In the genomic region with DNA sequence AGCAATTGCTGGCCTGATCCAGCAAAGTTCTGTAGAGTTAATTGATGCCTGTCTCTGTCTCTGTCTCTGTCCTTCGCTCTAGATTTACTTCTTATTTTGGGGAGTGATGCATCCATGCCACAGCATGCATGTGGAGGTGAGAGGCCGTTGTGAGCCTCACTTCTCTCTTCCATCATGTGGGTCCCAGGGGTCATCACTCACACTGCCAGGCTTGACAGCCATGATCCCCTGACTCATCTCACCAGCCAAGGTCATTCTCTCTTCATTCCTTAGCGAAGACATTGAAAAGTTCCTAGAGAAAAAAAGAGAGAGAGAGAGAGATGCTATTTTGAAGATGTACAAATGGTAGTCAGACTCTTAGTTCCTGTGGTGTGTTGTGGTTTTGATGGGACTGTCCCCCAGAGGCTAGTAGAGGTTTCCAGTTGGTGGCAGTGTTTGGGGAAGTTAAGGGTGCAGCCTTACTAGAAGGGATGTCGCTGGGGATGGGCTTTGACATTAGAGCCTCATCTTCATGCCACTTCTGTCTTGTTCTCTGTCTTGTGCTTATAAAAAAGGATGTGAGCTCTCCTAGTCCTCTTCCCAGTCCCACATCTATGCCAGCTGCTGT, we compare ENCODE assay signal across 14 mouse cellular contexts.
DNase-seq lines count a peak whose midpoint lies in the region; ATAC-seq lines count a peak whose summit lies in the region.
"Had no signal": no experiment of that assay in that cellular context is flagged by ENCODE, and none has a peak within 500 bp of the region (broad histone marks: within the 10 kb centered on the region; RNA-seq: fewer than 3 reads in every experiment).

No protein-coding gene starts in this region.

- H3K9ac ChIP-seq in heart, embryonic 15.5 days, result no peak overlapping the region

- 0 out of 2 replicates have a peak, but pooled peaks cover 5% of the 10 kb centered on the region for H3K36me3 ChIP-seq in heart, embryonic 15.5 days

- no peaks in the 10 kb centered on the region for H3K27me3 ChIP-seq in heart, embryonic 15.5 days

- WGBS in heart, embryonic 15.5 days, result 75% methylated on average over 4 of the region's 4 CpGs

- ATAC-seq in heart, embryonic 15.5 days (replicated peaks; ENCODE audit: insufficient number of reproducible peaks, insufficient read depth, low FRiP score, low read depth), result no peak
- peak; percentile 84 for ATAC-seq in monocyte, adult 5-6 weeks (replicated peaks; ENCODE audit: insufficient number of reproducible peaks, low FRiP score, low TSS enrichment, poor library complexity, severe bottlenecking)
- ATAC-seq: intestine, postnatal 0 days had no signal

- peak overlapping the region; percentile 5; the same call in 1 of the 2 replicates for H3K27ac ChIP-seq in heart, embryonic 15.5 days
- H3K27ac ChIP-seq: embryonic facial prominence, embryonic 10.5 days; forebrain, embryonic 10.5 days had no signal

- no peaks in the 10 kb centered on the region for H3K9me3 ChIP-seq in heart, embryonic 15.5 days (replicated peaks)
- H3K9me3 ChIP-seq: embryonic facial prominence, embryonic 10.5 days; forebrain, embryonic 10.5 days had no signal

- DNase-seq in heart, postnatal 4 days, result no peak
- DNase-seq in B cell, adult 2 months, result peak; percentile 59 to 60
- peak; percentile 25 for DNase-seq in brain, adult 2 months (ENCODE audit: low read depth, low spot score)
- DNase-seq in adipocyte (ENCODE audit: low spot score), result no peak
- no peak for DNase-seq in cerebellum, postnatal 14 days
- DNase-seq in thymus, postnatal 0 days (ENCODE audit: low spot score), result no peak
- DNase-seq: gastrocnemius, postnatal 10 days; layer of hippocampus, adult 9-11 months; right cerebral cortex, postnatal 14 days had no signal

- H3K4me2 ChIP-seq in heart, embryonic 15.5 days, result no peak overlapping the region

- H3K4me3 ChIP-seq in heart, embryonic 15.5 days, result no peak overlapping the region
- H3K4me3 ChIP-seq: embryonic facial prominence, embryonic 10.5 days; forebrain, embryonic 10.5 days had no signal

- H3K4me1 ChIP-seq in heart, embryonic 15.5 days (replicated peaks), result peaks cover 23% of the 10 kb centered on the region

Comparison
In these comparisons a context has a peak if more than half of its experiments do, and no peak if none do; other contexts are left out.
1. DNase-seq: peak in B cell, adult 2 months (2 of 2) and brain, adult 2 months (single experiment); none in heart, postnatal 4 days (single experiment), adipocyte (single experiment), cerebellum, postnatal 14 days (0 of 2) and thymus, postnatal 0 days (single experiment).